Mouse (Mus musculus) retina, postnatal 1 day (tissue): ENCODE results near the gene Amdhd1.

Source experiments
- DNase-seq: peaks from one replicate; pipeline ENCODE4 v3.0.0-alpha.2; 2012

Amdhd1 gene

GRCm38 (mm10) chr10:93538818-93539217 is 1.0 kb downstream of the Amdhd1 start:
- DNase-seq = no peak

DNA sequence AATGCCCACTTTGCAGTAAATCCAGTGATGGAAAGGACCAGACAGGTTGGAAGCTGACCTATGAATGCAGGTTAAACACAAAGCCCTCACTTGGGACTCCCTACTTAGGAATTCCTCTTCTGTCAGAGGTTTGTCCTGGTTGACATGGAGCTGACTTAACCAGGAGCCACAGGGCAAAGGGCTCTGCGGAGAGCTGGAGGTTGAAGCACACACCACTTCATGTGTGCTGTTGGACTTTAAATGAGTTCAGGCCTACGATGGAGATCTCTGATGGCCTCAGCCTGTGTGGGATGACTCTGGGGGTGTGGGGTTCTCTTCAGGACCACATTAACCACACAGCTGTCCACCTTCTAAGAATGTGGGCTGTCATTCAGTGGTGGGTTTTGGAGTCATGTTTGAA is 1.5 kb downstream of the Amdhd1 start:
- DNase-seq = no peak

DNA sequence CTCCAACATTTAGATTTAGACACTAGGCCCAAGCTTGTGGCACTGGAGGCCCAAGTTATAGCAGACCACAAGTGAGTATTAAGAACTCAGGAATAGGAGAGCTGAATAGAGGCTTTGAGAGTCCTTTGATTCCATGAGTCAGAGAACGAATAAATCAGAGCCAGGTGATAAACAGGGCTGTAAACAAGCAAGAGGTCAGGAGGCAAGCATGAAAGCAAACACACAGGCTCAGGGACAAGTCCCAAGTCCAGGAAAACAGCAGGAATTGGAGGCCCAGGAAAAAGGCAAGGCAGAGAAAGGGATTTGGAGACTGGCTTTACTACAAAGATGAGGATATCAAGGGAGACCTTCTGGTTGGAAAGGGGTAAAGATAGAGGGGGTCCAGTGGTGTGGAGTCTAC is 14.5 kb downstream of the Amdhd1 start:
- no peak for DNase-seq

DNA sequence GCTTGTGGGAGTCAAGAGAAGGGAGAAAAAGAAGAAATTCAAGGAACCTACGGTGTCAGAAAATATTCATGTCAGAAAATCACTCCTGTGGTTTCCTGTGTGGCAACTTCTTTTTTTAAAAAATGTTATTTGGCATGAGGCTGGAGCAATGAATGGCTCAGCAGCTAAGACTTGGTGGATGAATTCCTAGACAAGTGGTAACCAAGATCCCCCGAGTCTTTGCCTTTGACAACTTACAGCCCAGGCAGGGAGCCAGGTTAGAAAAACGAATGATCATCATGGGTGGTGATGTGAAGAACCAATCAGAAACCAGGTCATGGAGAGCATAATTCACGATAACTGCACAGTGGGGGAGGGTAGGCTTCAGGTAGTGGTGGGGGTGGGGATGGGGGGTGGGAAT is 18.8 kb downstream of the Amdhd1 start:
- no peak for DNase-seq

DNA sequence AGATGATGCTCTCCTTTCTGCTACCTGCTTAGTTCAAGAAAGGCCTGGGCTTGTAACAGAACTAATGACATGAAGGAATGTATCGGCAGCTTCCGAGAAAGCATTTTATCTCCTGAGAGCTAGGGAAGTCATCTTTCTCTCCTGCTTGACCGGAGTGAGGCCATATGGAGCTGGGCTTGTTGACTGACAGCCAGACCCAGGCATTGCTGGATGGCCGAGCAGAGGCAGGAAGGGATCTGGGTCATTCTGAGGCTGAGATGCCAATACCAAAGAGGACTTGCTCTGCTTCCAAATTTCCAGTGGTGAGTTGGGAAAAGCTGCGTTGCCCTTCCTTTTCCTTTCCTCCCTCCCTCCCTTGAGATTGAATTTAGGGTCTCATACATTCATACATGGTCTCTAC is 20.1 kb downstream of the Amdhd1 start:
- DNase-seq = no peak

DNA sequence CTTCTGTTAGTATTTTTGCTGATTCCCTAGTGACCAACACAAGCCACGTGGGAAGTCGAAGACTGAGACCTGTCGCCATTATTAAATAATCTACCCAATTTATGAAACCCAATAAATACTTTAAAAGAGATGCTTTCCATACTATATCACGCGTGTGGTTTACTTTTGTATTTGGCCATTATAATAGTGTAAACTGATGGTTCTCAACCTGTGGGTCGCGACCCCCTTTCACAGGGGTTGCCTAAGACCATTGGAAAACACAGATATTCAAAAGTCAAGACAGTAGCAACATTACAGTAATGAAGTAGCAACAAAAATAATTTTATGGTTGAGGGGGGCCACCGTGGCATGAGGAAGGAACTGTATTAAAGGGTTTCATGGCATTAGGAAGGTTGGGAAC is 20.7 kb downstream of the Amdhd1 start:
- no peak for DNase-seq

GRCm38 (mm10) chr10:93518620-93519019 is 21.2 kb downstream of the Amdhd1 start:
- no peak for DNase-seq

DNA sequence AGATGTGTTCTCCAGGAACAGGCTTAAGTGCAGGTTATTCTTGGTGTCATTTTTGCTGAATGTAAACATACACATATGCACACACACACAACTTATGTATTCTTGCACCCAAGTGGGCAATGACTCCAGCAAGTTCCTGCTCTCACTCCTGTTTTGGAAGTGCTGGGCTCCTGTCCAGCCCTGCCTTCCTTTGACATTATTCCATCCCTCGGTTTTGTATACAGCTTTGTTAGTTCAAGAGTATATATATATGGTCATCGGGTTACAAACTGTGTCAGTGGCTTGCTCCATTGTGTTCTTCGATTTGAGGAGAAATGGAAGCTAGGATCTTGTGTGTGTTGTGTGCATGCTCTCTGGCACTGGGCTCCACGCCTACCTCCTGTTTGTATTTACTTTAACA is 21.6 kb downstream of the Amdhd1 start:
- no peak for DNase-seq

DNA sequence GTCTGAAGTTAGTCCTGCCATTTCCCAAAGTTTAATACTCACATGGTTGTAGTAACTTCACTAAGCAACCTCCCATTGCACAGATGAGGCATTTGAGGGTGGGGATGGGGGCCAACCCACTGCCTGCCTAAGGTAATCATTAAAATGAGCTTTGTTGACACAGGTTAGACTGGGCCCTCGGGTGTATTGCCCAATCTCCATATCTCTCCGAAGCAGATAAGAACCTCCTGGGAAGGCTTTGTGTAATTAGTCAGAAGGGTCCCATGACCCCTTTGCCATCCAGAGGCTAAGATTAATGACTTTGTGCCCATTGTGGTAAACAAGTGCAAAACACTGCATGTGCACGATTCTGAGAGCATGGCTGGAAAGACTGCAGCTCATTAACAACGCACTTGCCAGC is 22.1 kb downstream of the Amdhd1 start:
- DNase-seq = no peak

GRCm38 (mm10) chr10:93515927-93516326 is 23.9 kb downstream of the Amdhd1 start:
- DNase-seq = no peak

DNA sequence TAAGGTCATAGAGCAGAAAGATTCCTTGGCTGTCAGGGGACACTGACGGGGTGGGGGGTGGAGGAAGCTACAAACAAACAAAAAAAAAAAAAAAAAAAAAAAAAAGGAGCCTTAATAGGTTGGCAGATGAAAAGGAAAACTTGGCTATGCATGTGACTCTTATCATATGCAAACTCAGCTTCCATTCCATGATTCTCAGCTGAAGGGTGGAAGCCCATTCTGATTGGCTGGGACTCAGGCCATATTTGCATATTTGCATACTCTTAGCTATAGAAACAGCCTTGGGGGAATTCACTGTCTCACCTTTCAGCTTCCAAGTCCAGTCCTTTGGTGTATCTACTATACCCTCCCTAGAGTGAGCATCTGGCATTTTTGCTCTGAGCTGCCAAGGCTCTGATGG is 24.4 kb downstream of the Amdhd1 start:
- DNase-seq = peak; percentile 35

GRCm38 (mm10) chr10:93509532-93510153 is 30.2 kb downstream of the Amdhd1 start:
- DNase-seq = no peak

- DNase-seq = peak; percentile 55
Observed at GRCm38 (mm10) chr10:93508383-93508970, 31.4 kb downstream of the Amdhd1 start.

- peak; percentile 60 for DNase-seq
Observed at GRCm38 (mm10) chr10:93501346-93501745, 38.5 kb downstream of the Amdhd1 start.

GRCm38 (mm10) chr10:93500864-93501263 is 39.0 kb downstream of the Amdhd1 start:
- peak; percentile 32 for DNase-seq

GRCm38 (mm10) chr10:93490451-93490850 is 49.4 kb downstream of the Amdhd1 start:
- no peak for DNase-seq

DNA sequence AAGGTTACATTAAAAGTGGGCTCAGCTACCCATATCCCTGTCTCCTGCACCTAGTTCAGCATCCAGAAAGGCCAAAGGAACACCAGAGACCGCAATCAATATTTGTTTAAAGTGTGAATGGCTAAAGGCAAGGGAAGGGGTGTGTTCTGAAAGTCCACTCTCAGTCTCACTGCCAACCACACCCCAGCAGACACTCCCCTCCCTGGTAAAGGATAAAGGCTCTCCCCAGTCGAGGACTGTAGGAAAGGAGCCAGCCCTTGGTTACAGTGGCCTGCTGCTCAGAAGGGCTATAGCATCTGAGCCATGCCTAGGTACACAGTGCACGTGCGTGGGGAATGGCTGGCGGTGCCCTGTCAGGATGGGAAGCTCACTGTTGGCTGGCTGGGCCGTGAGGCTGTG is 51.0 kb downstream of the Amdhd1 start:
- no peak for DNase-seq

- DNase-seq = peak; percentile 24
Observed at GRCm38 (mm10) chr10:93488066-93488827, 51.6 kb downstream of the Amdhd1 start, which contains the start of gene Hal. Hal (plus strand) TSS chr10:93488768.

DNA sequence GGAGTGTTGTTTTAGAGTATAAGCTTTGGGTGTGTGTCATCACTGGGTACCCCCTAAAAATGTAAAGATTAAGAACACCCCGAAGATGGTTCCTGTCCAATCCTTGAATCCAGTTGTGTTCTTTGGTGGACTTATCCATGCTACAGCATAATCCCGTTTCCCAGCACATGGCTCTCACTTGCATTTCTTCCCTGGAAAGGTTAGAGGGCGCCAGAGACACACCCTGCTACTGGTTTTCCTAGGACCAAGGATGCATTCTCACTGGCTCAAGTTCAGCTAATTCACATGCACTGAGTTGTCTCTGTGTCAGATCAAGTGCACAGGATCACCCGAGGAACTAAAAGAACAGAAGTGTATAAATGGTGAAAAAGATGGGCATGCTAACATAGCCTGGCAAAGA is 53.2 kb downstream of the Amdhd1 start:
- peak; percentile 80 for DNase-seq

DNA sequence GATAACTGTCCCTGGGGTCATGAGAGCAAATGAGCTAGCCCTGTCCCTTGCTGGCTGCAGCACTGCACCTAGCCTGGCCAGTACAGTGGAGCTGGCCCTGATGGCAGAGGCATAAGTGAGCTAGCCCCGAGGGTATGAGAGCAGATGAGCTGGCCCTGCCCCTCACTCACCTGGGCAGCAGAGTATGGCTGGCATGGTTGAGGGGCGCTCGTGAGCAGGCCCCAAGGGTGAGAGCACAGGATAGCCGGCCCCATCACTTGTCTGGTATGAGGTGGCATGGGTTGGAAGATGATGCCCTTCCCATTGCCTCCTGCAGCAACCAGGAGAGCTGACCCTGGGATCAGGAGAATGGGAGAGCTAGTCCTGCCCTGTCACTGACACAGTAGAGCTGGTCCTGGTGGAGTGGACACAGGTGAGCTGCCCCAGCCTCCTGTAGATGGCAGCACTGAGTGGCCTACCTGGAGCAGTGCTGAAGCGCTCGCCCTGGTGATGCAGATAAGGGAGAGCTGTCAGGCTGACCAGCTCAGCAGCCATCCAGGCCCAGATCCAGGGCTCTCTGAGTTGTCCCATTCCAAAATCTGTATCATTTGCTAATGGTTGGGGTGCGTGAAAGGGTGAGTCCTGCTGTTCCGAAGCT is 54.7 kb downstream of the Amdhd1 start:
- DNase-seq = peak; percentile 38

DNA sequence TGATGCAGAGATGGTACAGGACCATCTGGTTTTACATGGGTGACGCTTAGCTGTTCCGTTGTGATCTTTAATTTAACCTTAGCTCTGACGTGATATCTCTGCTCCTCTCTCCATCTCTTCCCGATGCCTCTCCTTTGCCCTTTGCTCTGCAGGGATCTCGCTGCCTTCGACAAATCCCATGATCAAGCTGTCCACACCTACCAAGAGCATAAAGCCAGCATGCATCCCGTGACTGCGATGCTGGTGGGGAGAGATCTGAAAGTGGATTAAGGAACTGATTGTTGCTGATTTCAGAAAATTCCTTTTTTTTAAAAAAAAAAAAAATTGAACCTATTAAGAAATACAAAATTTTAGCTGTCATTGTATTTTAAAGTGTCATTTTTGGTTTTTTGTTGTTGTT is 55.3 kb downstream of the Amdhd1 start:
- no peak for DNase-seq
